Comparison of ENCODE assay signal across 8 mouse cellular contexts in genomic region chr3:51908437-51908990, GRCm38 (mm10).
DNase-seq lines count a peak whose midpoint lies in the region; ATAC-seq and TF ChIP-seq lines count a peak whose summit lies in the region.

No protein-coding gene starts in this region.

- no peak for TF ChIP-seq EP300 in heart, postnatal 0 days (IDR thresholded peaks at IDR 0.05; ENCODE audit: low read depth)

- 37% methylated on average over 14 of the region's 14 CpGs for WGBS in intestine, embryonic 15.5 days
- WGBS in intestine, postnatal 0 days: 43% methylated on average over 14 of the region's 14 CpGs
- 29% methylated on average over 14 of the region's 14 CpGs for WGBS in heart, postnatal 0 days
- WGBS in neural tube, embryonic 13.5 days: 27% methylated on average over 14 of the region's 14 CpGs
- WGBS in liver, embryonic 11.5 days: 44% methylated on average over 14 of the region's 14 CpGs

- no peak overlapping the region for H3K27ac ChIP-seq in intestine, embryonic 15.5 days
- no peak overlapping the region for H3K27ac ChIP-seq in intestine, postnatal 0 days (ENCODE audit: low read depth, low read length)
- peak overlapping the region; percentile 36; the same call in 1 of the 2 replicates for H3K27ac ChIP-seq in heart, postnatal 0 days (ENCODE audit: low read depth)
- no peak overlapping the region for H3K27ac ChIP-seq in neural tube, embryonic 13.5 days (replicated peaks)
- H3K27ac ChIP-seq in liver, embryonic 11.5 days (ENCODE audit: low read depth, low read length): no peak overlapping the region; the same call in 1 of the 2 replicates

- H3K4me1 ChIP-seq in intestine, embryonic 15.5 days (replicated peaks): peaks cover 22% of the 10 kb centered on the region
- no peaks in the 10 kb centered on the region for H3K4me1 ChIP-seq in intestine, postnatal 0 days (replicated peaks; ENCODE audit: control insufficient read depth, insufficient read depth, low read length)
- H3K4me1 ChIP-seq in heart, postnatal 0 days (ENCODE audit: control insufficient read depth, insufficient read depth): peaks cover 32% of the 10 kb centered on the region
- H3K4me1 ChIP-seq in neural tube, embryonic 13.5 days (replicated peaks): peaks cover 24% of the 10 kb centered on the region
- H3K4me1 ChIP-seq in liver, embryonic 11.5 days (replicated peaks; ENCODE audit: control insufficient read depth, insufficient read depth, low read length): peaks cover 7% of the 10 kb centered on the region

- no peaks in the 10 kb centered on the region for H3K36me3 ChIP-seq in intestine, embryonic 15.5 days
- no peaks in the 10 kb centered on the region for H3K36me3 ChIP-seq in intestine, postnatal 0 days (ENCODE audit: control insufficient read depth, insufficient read depth)
- no peaks in the 10 kb centered on the region for H3K36me3 ChIP-seq in heart, postnatal 0 days (replicated peaks; ENCODE audit: control insufficient read depth, insufficient read depth, low read length)
- no peaks in the 10 kb centered on the region for H3K36me3 ChIP-seq in neural tube, embryonic 13.5 days
- no peaks in the 10 kb centered on the region for H3K36me3 ChIP-seq in liver, embryonic 11.5 days (ENCODE audit: control insufficient read depth, insufficient read depth, low read length)

- DNase-seq in WW6 (ENCODE audit: low read depth, low spot score): peak; percentile 26
- no peak for DNase-seq in heart, postnatal 0 days (ENCODE audit: low spot score)
- DNase-seq in testis, postnatal 14 days (ENCODE audit: low spot score): no peak
- DNase-seq in ovary, adult 18-20 months (ENCODE audit: low spot score): no peak
- DNase-seq in liver, embryonic 11.5 days (ENCODE audit: low spot score): no peak

- H3K9ac ChIP-seq in intestine, embryonic 15.5 days: no peak overlapping the region
- no peak overlapping the region for H3K9ac ChIP-seq in intestine, postnatal 0 days (ENCODE audit: low read depth, low read length)
- no peak overlapping the region for H3K9ac ChIP-seq in heart, postnatal 0 days (replicated peaks; ENCODE audit: low read depth, low read length)
- H3K9ac ChIP-seq in neural tube, embryonic 13.5 days: 0 out of 2 replicates have a peak overlapping the region, but pooled peaks have one; percentile 14
- H3K9ac ChIP-seq in liver, embryonic 11.5 days (ENCODE audit: low read depth, low read length): no peak overlapping the region

- ATAC-seq in intestine, embryonic 15.5 days: 0 out of 2 replicates have a peak, but pooled peaks have one; percentile 46
- no peak for ATAC-seq in intestine, postnatal 0 days
- peak; percentile 62; the same call in 1 of the 2 replicates for ATAC-seq in heart, postnatal 0 days (ENCODE audit: insufficient read depth, low read depth)
- no peak for ATAC-seq in neural tube, embryonic 13.5 days (ENCODE audit: low read depth)
- no peak for ATAC-seq in liver, embryonic 11.5 days (replicated peaks; ENCODE audit: low FRiP score)

- H3K4me2 ChIP-seq in intestine, embryonic 15.5 days (replicated peaks): peak overlapping the region; percentile 24
- no peak overlapping the region for H3K4me2 ChIP-seq in intestine, postnatal 0 days (replicated peaks; ENCODE audit: low read depth)
- H3K4me2 ChIP-seq in heart, postnatal 0 days (ENCODE audit: low read depth, low read length): peak overlapping the region; percentile 13; the same call in 1 of the 2 replicates
- no peak overlapping the region for H3K4me2 ChIP-seq in neural tube, embryonic 13.5 days
- H3K4me2 ChIP-seq in liver, embryonic 11.5 days: no peak overlapping the region

- no peak overlapping the region for H3K4me3 ChIP-seq in intestine, embryonic 15.5 days (replicated peaks)
- no peak overlapping the region for H3K4me3 ChIP-seq in intestine, postnatal 0 days (ENCODE audit: low read depth, low read length)
- H3K4me3 ChIP-seq in heart, postnatal 0 days (ENCODE audit: low read depth, low read length): no peak overlapping the region
- no peak overlapping the region for H3K4me3 ChIP-seq in neural tube, embryonic 13.5 days
- no peak overlapping the region for H3K4me3 ChIP-seq in liver, embryonic 11.5 days (ENCODE audit: low read depth, low read length)

- no peak for TF ChIP-seq CTCF in intestine, postnatal 0 days (IDR thresholded peaks at IDR 0.05; ENCODE audit: low read depth)
- no peak for TF ChIP-seq CTCF in heart, postnatal 0 days (IDR thresholded peaks at IDR 0.05; ENCODE audit: low read depth)

- no peaks in the 10 kb centered on the region for H3K27me3 ChIP-seq in intestine, embryonic 15.5 days (replicated peaks)
- no peaks in the 10 kb centered on the region for H3K27me3 ChIP-seq in intestine, postnatal 0 days (replicated peaks; ENCODE audit: control insufficient read depth, insufficient read depth, low read length)
- H3K27me3 ChIP-seq in heart, postnatal 0 days (ENCODE audit: control insufficient read depth, insufficient read depth, low read length): no peaks in the 10 kb centered on the region
- no peaks in the 10 kb centered on the region for H3K27me3 ChIP-seq in neural tube, embryonic 13.5 days
- H3K27me3 ChIP-seq in liver, embryonic 11.5 days (replicated peaks; ENCODE audit: control insufficient read depth, insufficient read depth, low read length): no peaks in the 10 kb centered on the region

- no peaks in the 10 kb centered on the region for H3K9me3 ChIP-seq in intestine, embryonic 15.5 days
- no peaks in the 10 kb centered on the region for H3K9me3 ChIP-seq in intestine, postnatal 0 days (ENCODE audit: control insufficient read depth)
- no peaks in the 10 kb centered on the region for H3K9me3 ChIP-seq in heart, postnatal 0 days (replicated peaks; ENCODE audit: control insufficient read depth, low read length)
- H3K9me3 ChIP-seq in neural tube, embryonic 13.5 days: no peaks in the 10 kb centered on the region
- H3K9me3 ChIP-seq in liver, embryonic 11.5 days (ENCODE audit: control insufficient read depth, low read length): no peaks in the 10 kb centered on the region

Comparison
In these comparisons a context has a peak if more than half of its experiments do, and no peak if none do; other contexts are left out.
1. ATAC-seq: peak in intestine, embryonic 15.5 days (single experiment) and heart, postnatal 0 days (single experiment); none in intestine, postnatal 0 days (single experiment), neural tube, embryonic 13.5 days (single experiment) and liver, embryonic 11.5 days (single experiment).
2. H3K4me2 ChIP-seq: peak in intestine, embryonic 15.5 days (single experiment) and heart, postnatal 0 days (single experiment); none in intestine, postnatal 0 days (single experiment), neural tube, embryonic 13.5 days (single experiment) and liver, embryonic 11.5 days (single experiment).